Mouse (Mus musculus): ENCODE data around the gene Ptrh2.

DNA sequence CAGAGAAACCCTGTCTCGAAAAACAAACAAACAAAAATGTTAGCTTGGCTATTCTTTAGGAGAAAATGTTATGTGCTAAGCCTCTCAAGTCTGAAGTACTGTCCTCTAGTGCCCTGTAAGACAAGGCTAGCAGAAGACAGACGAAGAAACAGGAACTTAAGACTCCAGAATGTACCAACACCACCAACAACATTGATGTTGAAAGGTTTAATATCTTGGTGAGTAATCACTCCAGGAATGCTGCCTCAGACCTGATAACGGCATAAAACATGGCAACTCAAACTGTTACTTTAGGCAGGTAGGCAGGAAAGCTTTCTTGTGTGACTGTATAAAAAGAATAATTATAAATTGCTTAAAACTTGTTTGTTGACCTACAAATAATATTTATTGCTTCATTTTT, 40.2 kb downstream of the Ptrh2 start:
- TF ChIP-seq CTCF (IDR thresholded peaks at IDR 0.05; ENCODE audit: low read depth) (no peak), EP300 (IDR thresholded peaks at IDR 0.05; ENCODE audit: low read depth) (no peak)
